Mouse (Mus musculus) embryonic facial prominence, embryonic 12.5 days (tissue): ENCODE measurements at regions not wholly inside any gene's neighbourhood (a gene's known extent, or its start where the extent isn't known, plus 50 kb on each side); places are given as distances from the start of the nearest gene placed in this dataset.

ENCODE experiments used
- ATAC-seq: fragments of 200-750 bp; cut with Nextera tagmentation; 2 replicates; pipeline ENCODE4 v1.8.0; 2017; ENCODE audit not compliant: insufficient number of reproducible peaks, insufficient read depth, low FRiP score, low TSS enrichment
- H3K27ac ChIP-seq: fragments of 300-500 bp; sonication (generic); 2 replicates; pipeline ENCODE4 v1.5.1; 2016; ENCODE audit warnings: mild to moderate bottlenecking
- H3K27me3 ChIP-seq: fragments of 300-500 bp; sonication (generic); 2 replicates; pipeline ENCODE4 v1.6.1; 2016; ENCODE audit warnings: mild to moderate bottlenecking, moderate library complexity
- H3K36me3 ChIP-seq: fragments of 300-500 bp; sonication (generic); 2 replicates; pipeline ENCODE4 v1.6.1; 2016; ENCODE audit warnings: mild to moderate bottlenecking
- H3K4me1 ChIP-seq: fragments of 300-500 bp; sonication (generic); 2 replicates; pipeline ENCODE4 v1.6.1; 2016
- H3K4me2 ChIP-seq: fragments of 300-500 bp; sonication (generic); replicated peaks from 2 replicates; pipeline ENCODE4 v1.6.1; 2016; ENCODE audit warnings: mild to moderate bottlenecking, moderate library complexity
- H3K4me3 ChIP-seq: fragments of 300-500 bp; sonication (generic); 2 replicates; pipeline ENCODE4 v1.5.1; 2016; ENCODE audit warnings: mild to moderate bottlenecking
- H3K9ac ChIP-seq: fragments of 300-500 bp; sonication (generic); 2 replicates; pipeline ENCODE4 v1.6.1; 2016; ENCODE audit warnings: mild to moderate bottlenecking, moderate library complexity
- H3K9me3 ChIP-seq: fragments of 300-500 bp; sonication (generic); 2 replicates; pipeline ENCODE4 v1.6.1; 2016; ENCODE audit warnings: mild to moderate bottlenecking, moderate library complexity
- WGBS: fragments of 180-500 bp; shearing (Covaris S2); methylation state at CpG from one replicate; pipeline ENCODE4 v1.1.7; 2016; 5-methylcytosine and 5-hydroxymethylcytosine counted together

- H3K27me3 ChIP-seq = no peaks in the 10 kb centered on the region
- no peak for ATAC-seq
- no peaks in the 10 kb centered on the region for H3K9me3 ChIP-seq
- peaks cover 5% of the 10 kb centered on the region; the same call in 1 of the 2 replicates for H3K4me1 ChIP-seq
- no peak overlapping the region for H3K4me2 ChIP-seq
- no peak overlapping the region for H3K9ac ChIP-seq
- no peaks in the 10 kb centered on the region for H3K36me3 ChIP-seq
- H3K4me3 ChIP-seq = no peak overlapping the region
- H3K27ac ChIP-seq = no peak overlapping the region
- 78% methylated on average over 4 of the region's 4 CpGs for WGBS
Measured at GRCm38 (mm10) chr3:39908676-39909362, 622.3 kb upstream of the Intu start.

- no peaks in the 10 kb centered on the region for H3K4me1 ChIP-seq
- ATAC-seq = no peak
- no peak overlapping the region for H3K9ac ChIP-seq
- no peaks in the 10 kb centered on the region for H3K36me3 ChIP-seq
- 88% methylated on average over 1 of the region's 1 CpGs for WGBS
- H3K27ac ChIP-seq = no peak overlapping the region
- no peaks in the 10 kb centered on the region for H3K27me3 ChIP-seq
- H3K4me3 ChIP-seq = no peak overlapping the region
- no peak overlapping the region for H3K4me2 ChIP-seq
- H3K9me3 ChIP-seq = no peaks in the 10 kb centered on the region
Measured at GRCm38 (mm10) chr3:39909642-39910041, 621.4 kb upstream of the Intu start.

- no peak for ATAC-seq
- peaks cover 3% of the 10 kb centered on the region; the same call in 1 of the 2 replicates for H3K27me3 ChIP-seq
- H3K9ac ChIP-seq = no peak overlapping the region
- H3K9me3 ChIP-seq = no peaks in the 10 kb centered on the region
- H3K4me2 ChIP-seq = no peak overlapping the region
- no peak overlapping the region for H3K27ac ChIP-seq
- H3K4me1 ChIP-seq = no peaks in the 10 kb centered on the region
- no peaks in the 10 kb centered on the region for H3K36me3 ChIP-seq
- WGBS = 60% methylated on average over 2 of the region's 2 CpGs
- H3K4me3 ChIP-seq = no peak overlapping the region
Measured at GRCm38 (mm10) chr3:39918601-39919000, 612.5 kb upstream of the Intu start.

- ATAC-seq = no peak
- no peak overlapping the region for H3K4me2 ChIP-seq
- H3K27me3 ChIP-seq = no peaks in the 10 kb centered on the region
- no peaks in the 10 kb centered on the region for H3K9me3 ChIP-seq
- H3K4me3 ChIP-seq = no peak overlapping the region
- H3K9ac ChIP-seq = no peak overlapping the region
- H3K36me3 ChIP-seq = no peaks in the 10 kb centered on the region
- no peak overlapping the region for H3K27ac ChIP-seq
- 88% methylated on average over 3 of the region's 3 CpGs for WGBS
- H3K4me1 ChIP-seq = no peaks in the 10 kb centered on the region; the same call in 1 of the 2 replicates
Measured at GRCm38 (mm10) chr3:39925436-39925835, 605.6 kb upstream of the Intu start.

GRCm38 (mm10) chr3:39928421-39928820 lies 602.7 kb upstream of the Intu start:
- H3K36me3 ChIP-seq = no peaks in the 10 kb centered on the region
- whole genome bisulfite sequencing = 95% methylated on average over 2 of the region's 2 CpGs
- H3K4me2 ChIP-seq = no peak overlapping the region
- no peak overlapping the region for H3K27ac ChIP-seq
- no peak for ATAC-seq
- no peak overlapping the region for H3K4me3 ChIP-seq
- H3K27me3 ChIP-seq = no peaks in the 10 kb centered on the region
- H3K4me1 ChIP-seq = no peaks in the 10 kb centered on the region; the same call in 1 of the 2 replicates
- no peak overlapping the region for H3K9ac ChIP-seq
- no peaks in the 10 kb centered on the region for H3K9me3 ChIP-seq

GRCm38 (mm10) chr3:39933372-39933771 lies 597.7 kb upstream of the Intu start:
- Histone ChIP-seq H3K9ac (no peak overlapping the region), H3K36me3 (no peaks in the 10 kb centered on the region), H3K9me3 (no peaks in the 10 kb centered on the region), H3K4me1 (no peaks in the 10 kb centered on the region), H3K4me3 (no peak overlapping the region), H3K4me2 (no peak overlapping the region), H3K27me3 (no peaks in the 10 kb centered on the region), H3K27ac (no peak overlapping the region)
- no peak for ATAC-seq
- WGBS = 84% methylated on average over 3 of the region's 3 CpGs

- ATAC-seq = no peak
- Histone ChIP-seq H3K9ac (no peak overlapping the region), H3K36me3 (no peaks in the 10 kb centered on the region), H3K27me3 (no peaks in the 10 kb centered on the region), H3K4me3 (no peak overlapping the region), H3K9me3 (no peaks in the 10 kb centered on the region), H3K4me2 (no peak overlapping the region), H3K4me1 (no peaks in the 10 kb centered on the region), H3K27ac (no peak overlapping the region)
- WGBS = 92% methylated on average over 3 of the region's 3 CpGs
Measured at GRCm38 (mm10) chr3:39937719-39938278, 593.3 kb upstream of the Intu start.

- no peak overlapping the region for H3K4me2 ChIP-seq
- 87% methylated on average over 3 of the region's 3 CpGs for WGBS
- H3K9ac ChIP-seq = no peak overlapping the region
- H3K4me1 ChIP-seq = no peaks in the 10 kb centered on the region
- no peak overlapping the region for H3K4me3 ChIP-seq
- H3K27ac ChIP-seq = no peak overlapping the region
- no peaks in the 10 kb centered on the region for H3K27me3 ChIP-seq
- no peaks in the 10 kb centered on the region for H3K36me3 ChIP-seq
- no peaks in the 10 kb centered on the region for H3K9me3 ChIP-seq
- no peak for ATAC-seq
Measured at GRCm38 (mm10) chr3:39944581-39944980, 586.5 kb upstream of the Intu start.

GRCm38 (mm10) chr3:39952103-39952502 lies 579.0 kb upstream of the Intu start:
- H3K4me2 ChIP-seq = no peak overlapping the region
- no peaks in the 10 kb centered on the region for H3K27me3 ChIP-seq
- H3K4me3 ChIP-seq = no peak overlapping the region
- H3K36me3 ChIP-seq = no peaks in the 10 kb centered on the region
- 0 out of 2 replicates have a peak, but pooled peaks cover 7% of the 10 kb centered on the region for H3K9me3 ChIP-seq
- no peaks in the 10 kb centered on the region for H3K4me1 ChIP-seq
- ATAC-seq = no peak
- WGBS = 60% methylated on average over 2 of the region's 2 CpGs
- H3K27ac ChIP-seq = 0 out of 2 replicates have a peak overlapping the region, but pooled peaks have one; percentile 13
- no peak overlapping the region for H3K9ac ChIP-seq

GRCm38 (mm10) chr3:39952556-39952955 lies 578.5 kb upstream of the Intu start:
- Histone ChIP-seq H3K9ac (no peak overlapping the region), H3K4me1 (no peaks in the 10 kb centered on the region), H3K9me3 (0 out of 2 replicates have a peak, but pooled peaks cover 7% of the 10 kb centered on the region), H3K4me3 (no peak overlapping the region), H3K27ac (0 out of 2 replicates have a peak overlapping the region, but pooled peaks have one; percentile 13), H3K36me3 (no peaks in the 10 kb centered on the region), H3K4me2 (no peak overlapping the region), H3K27me3 (no peaks in the 10 kb centered on the region)
- WGBS = 59% methylated on average over 1 of the region's 1 CpGs
- ATAC-seq = no peak

- Histone ChIP-seq H3K36me3 (no peaks in the 10 kb centered on the region), H3K4me3 (no peak overlapping the region), H3K27me3 (no peaks in the 10 kb centered on the region), H3K4me2 (no peak overlapping the region), H3K9me3 (no peaks in the 10 kb centered on the region), H3K27ac (no peak overlapping the region), H3K9ac (no peak overlapping the region), H3K4me1 (0 out of 2 replicates have a peak, but pooled peaks cover 5% of the 10 kb centered on the region)
- no peak for ATAC-seq
- 27% methylated on average over 7 of the region's 7 CpGs for WGBS
Measured at GRCm38 (mm10) chr3:39961836-39962640, 569.0 kb upstream of the Intu start.

GRCm38 (mm10) chr3:39965431-39965830 lies 565.7 kb upstream of the Intu start:
- ATAC-seq = no peak
- 91% methylated on average over 2 of the region's 2 CpGs for WGBS
- Histone ChIP-seq H3K4me1 (0 out of 2 replicates have a peak, but pooled peaks cover 5% of the 10 kb centered on the region), H3K4me2 (no peak overlapping the region), H3K4me3 (no peak overlapping the region), H3K27ac (no peak overlapping the region), H3K9me3 (no peaks in the 10 kb centered on the region), H3K36me3 (no peaks in the 10 kb centered on the region), H3K27me3 (no peaks in the 10 kb centered on the region), H3K9ac (no peak overlapping the region)
